Mouse (Mus musculus): ENCODE data around the gene Mia2. TPM values are rescaled to one million over a fixed set of nuclear protein-coding genes. Genes with fewer than 3 reads are reported as not detected.
"Not testable (repeated sequence)": the region's sequence is repeated elsewhere in the genome, so short reads cannot be mapped to it uniquely, and the experiment has no call there.

The Mia2 gene
- polyA plus RNA-seq, 1 experiment: 56.4 TPM

DNA sequence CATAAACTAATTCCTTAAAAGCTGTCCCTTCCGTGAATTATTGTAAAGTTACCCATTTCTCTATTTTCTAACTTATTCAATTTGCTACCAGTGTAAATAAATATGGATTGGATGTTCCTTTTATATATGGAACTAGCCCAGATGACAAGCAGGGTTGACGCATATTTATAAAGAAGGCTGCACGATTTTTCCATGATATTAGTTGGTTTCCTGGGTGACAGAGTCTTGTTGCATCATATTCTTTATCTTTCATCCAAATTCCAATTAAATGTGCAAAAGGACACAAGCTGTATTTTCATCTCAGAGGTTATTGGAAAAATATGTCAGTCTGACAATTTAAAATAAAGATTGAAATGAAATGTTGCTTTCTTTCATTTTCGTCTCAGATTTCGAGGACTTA, 142.8 kb downstream of the Mia2 start:
- no peak for DNase-seq (ENCODE audit: low read depth)

DNA sequence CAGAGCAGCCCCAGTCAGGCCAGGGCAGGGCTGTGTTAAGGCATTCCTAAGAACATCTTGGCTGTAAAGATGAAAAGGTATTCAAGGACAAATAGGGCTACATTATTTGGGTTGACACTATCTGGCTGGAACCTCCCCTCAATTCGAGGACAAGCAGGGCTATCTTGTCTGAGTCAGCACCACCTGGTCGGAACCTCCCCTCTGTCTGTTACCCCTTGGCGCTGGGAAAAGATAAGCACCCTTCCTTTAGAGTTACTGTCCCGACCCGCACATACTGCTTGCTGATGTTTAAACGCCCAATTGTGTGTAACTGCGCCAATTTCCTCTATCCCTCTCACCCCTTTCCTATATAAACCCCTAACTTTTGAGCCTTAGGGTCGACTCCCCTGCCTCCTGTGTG, 145.4 kb downstream of the Mia2 start:
- DNase-seq (ENCODE audit: low read depth): not testable (repeated sequence)

Other genes starting within 250 kb of the Mia2 start
- gene Sec23a, start 83.8 kb upstream of the Mia2 start, polyA plus RNA-seq (2012; rRNA removed): 23.9 and 29.2 TPM in 2 replicates
- 3.1 and 4.0 TPM in 2 replicates for gene Gemin2, start 82.4 kb upstream of the Mia2 start, polyA plus RNA-seq (2012; rRNA removed)
- gene Trappc6b, start 34.3 kb upstream of the Mia2 start, polyA plus RNA-seq (2012; rRNA removed): 77.7 and 116 TPM in 2 replicates
- gene Pnn, start 28.9 kb upstream of the Mia2 start, polyA plus RNA-seq (2012; rRNA removed): 10.0 and 16.7 TPM in 2 replicates
- 18.4 and 18.7 TPM in 2 replicates for gene Fbxo33, start 123.9 kb downstream of the Mia2 start, polyA plus RNA-seq (2012; rRNA removed)